Mouse (Mus musculus) myocyte (in vitro differentiated cells): Measurements from ENCODE around the gene Saxo2. TPM values are rescaled to one million over a fixed set of nuclear protein-coding genes. Genes with fewer than 3 reads are reported as not detected.

Experiments
- H3K27me3 ChIP-seq: one replicate; pipeline ENCODE4 v1.6.1; 2011; ENCODE audit not compliant: control insufficient read depth, insufficient read depth, insufficient read length
- H3K36me3 ChIP-seq: one replicate; pipeline ENCODE4 v1.6.1; 2011; ENCODE audit not compliant: control insufficient read depth, insufficient read depth
- H3K4me2 ChIP-seq: one replicate; pipeline ENCODE4 v1.6.1; 2011; ENCODE audit warnings: low read depth, control low read depth
- H3K4me3 ChIP-seq: one replicate; pipeline ENCODE4 v1.5.1; 2011; ENCODE audit warnings: mild to moderate bottlenecking, control low read depth, moderate library complexity
- H3K79me2 ChIP-seq: one replicate; pipeline ENCODE4 v1.6.1; 2011; ENCODE audit not compliant: control insufficient read depth, insufficient read depth
- H3ac ChIP-seq: one replicate; pipeline ENCODE4 v1.6.1; 2011; ENCODE audit not compliant: control insufficient read depth, insufficient read length
- CEBPB ChIP-seq: IDR thresholded peaks from 2 replicates; pipeline ENCODE4 v1.6.1; 2011; ENCODE audit warnings: mild to moderate bottlenecking, moderate library complexity; ENCODE audit not compliant: poor library complexity, insufficient read depth, severe bottlenecking
- E2F4 ChIP-seq: IDR thresholded peaks from one replicate; pipeline ENCODE4 v1.6.1; 2011; ENCODE audit warnings: mild to moderate bottlenecking, control low read depth, moderate library complexity; ENCODE audit not compliant: insufficient read depth
- MAX ChIP-seq: IDR thresholded peaks from one replicate; pipeline ENCODE4 v1.6.1; 2011; ENCODE audit warnings: low read depth, mild to moderate bottlenecking, control low read depth
- MYOD1 ChIP-seq, 3 experiments: IDR thresholded peaks; one replicate each; pipeline ENCODE4 v1.6.1; 2011; ENCODE audit warnings: control low read depth in 2 of 3, low read depth in 2 of 3, mild to moderate bottlenecking in 2 of 3, moderate library complexity in 1 of 3; ENCODE audit not compliant: insufficient read length in 2 of 3, control insufficient read depth in 1 of 3
- MYOG ChIP-seq, 3 experiments: IDR thresholded peaks; one replicate each; pipeline ENCODE4 v1.6.1; 2011; ENCODE audit warnings: control low read depth in 2 of 3, low read depth in 2 of 3, mild to moderate bottlenecking in 2 of 3; ENCODE audit not compliant: insufficient read length in 2 of 3, control insufficient read depth in 1 of 3, insufficient read depth in 1 of 3
- POLR2A ChIP-seq: IDR thresholded peaks from one replicate; pipeline ENCODE4 v1.6.1; 2011; ENCODE audit warnings: low read depth, mild to moderate bottlenecking, control low read depth, moderate library complexity; ENCODE audit not compliant: insufficient read length
- POLR2AphosphoS2 ChIP-seq: IDR thresholded peaks from one replicate; pipeline ENCODE4 v1.6.1; 2011; ENCODE audit warnings: low read depth, control low read depth; ENCODE audit not compliant: insufficient read length
- REST ChIP-seq: IDR thresholded peaks from one replicate; pipeline ENCODE4 v1.6.1; 2011; ENCODE audit warnings: mild to moderate bottlenecking, control low read depth, moderate library complexity; ENCODE audit not compliant: insufficient read depth, insufficient read length
- SRF ChIP-seq: IDR thresholded peaks from one replicate; pipeline ENCODE4 v1.6.1; 2011; ENCODE audit warnings: low read depth; ENCODE audit not compliant: control insufficient read depth, insufficient read length
- TCF12 ChIP-seq: IDR thresholded peaks from one replicate; pipeline ENCODE4 v1.6.1; 2011; ENCODE audit warnings: mild to moderate bottlenecking, control low read depth; ENCODE audit not compliant: poor library complexity, insufficient read depth, severe bottlenecking
- TCF3 ChIP-seq: IDR thresholded peaks from one replicate; pipeline ENCODE4 v1.6.1; 2011; ENCODE audit warnings: low read depth, control low read depth; ENCODE audit not compliant: insufficient read length
- USF1 ChIP-seq: IDR thresholded peaks from one replicate; pipeline ENCODE4 v1.6.1; 2011; ENCODE audit warnings: low read depth, mild to moderate bottlenecking, control low read depth, moderate library complexity
- polyA plus RNA-seq: library from polyadenylated mRNA; unstranded; fragments of >200 nt; fragmentation: generic; extraction: Trizol; gene quantifications from one replicate; pipeline ENCODE4 v1.2.1, GENCODE M21; 2012; ENCODE audit warnings: missing spikeins

Gene Saxo2
- polyA plus RNA-seq, 1 experiment: 2.4 TPM

DNA sequence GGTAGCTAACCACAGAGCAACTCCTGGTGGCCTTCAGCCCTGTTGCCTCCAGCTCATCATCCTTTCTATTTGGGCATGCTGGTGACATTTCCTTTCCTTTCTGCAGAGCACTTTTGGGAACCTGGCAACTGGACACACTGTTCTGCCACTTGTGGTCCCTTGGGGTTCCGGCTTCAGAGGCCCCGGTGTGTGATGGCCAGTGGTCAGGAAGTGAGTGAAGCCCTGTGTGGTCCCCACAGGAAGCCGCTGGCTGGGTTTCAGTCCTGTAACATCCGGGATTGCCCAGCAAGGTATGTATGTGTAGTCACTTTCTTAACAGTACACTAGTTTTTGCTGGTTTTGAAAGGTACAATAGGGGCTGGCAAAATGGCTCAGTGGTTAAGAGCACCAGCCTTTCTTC lies 46.3 kb downstream of the Saxo2 start:
- Histone ChIP-seq H3K36me3 (no peaks in the 10 kb centered on the region), H3K27me3 (no peaks in the 10 kb centered on the region), H3K4me3 (no peak overlapping the region), H3ac (no peak overlapping the region), H3K79me2 (no peaks in the 10 kb centered on the region), H3K4me2 (no peak overlapping the region)
- TF ChIP-seq MYOD1 (IDR thresholded peaks at IDR 0.05; ENCODE audit: control insufficient read depth in 1 of 3, insufficient read length in 2 of 3, low read depth in 2 of 3) (no peak), POLR2A (no peak), USF1 (no peak), TCF3 (no peak), MAX (no peak), POLR2AphosphoS2 (no peak), CEBPB (no peak), E2F4 (no peak), REST (no peak), SRF (no peak), MYOG (IDR thresholded peaks at IDR 0.05; ENCODE audit: control insufficient read depth in 1 of 3, insufficient read depth in 1 of 3, insufficient read length in 2 of 3, low read depth in 2 of 3) (no peak), TCF12 (no peak)

DNA sequence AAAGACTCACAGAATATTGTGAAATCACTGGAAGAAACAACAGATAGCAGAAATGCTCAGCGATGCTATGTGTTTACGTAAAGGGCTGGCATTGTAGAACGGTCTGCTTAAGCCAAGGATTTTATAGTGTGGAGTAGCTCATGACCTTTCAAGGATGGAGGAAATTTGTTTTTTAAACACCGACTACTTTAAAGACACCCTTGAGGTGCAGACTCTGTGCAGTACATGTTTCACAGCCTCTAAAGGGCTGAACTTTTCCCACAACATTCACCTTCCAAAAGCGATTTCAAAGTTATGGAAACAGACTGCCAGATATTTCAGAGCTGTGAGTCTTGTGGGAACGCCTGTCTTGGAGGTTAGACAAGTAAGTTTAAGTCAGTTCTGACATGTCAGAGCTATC lies 57.4 kb downstream of the Saxo2 start:
- Histone ChIP-seq H3K79me2 (no peaks in the 10 kb centered on the region), H3K36me3 (no peaks in the 10 kb centered on the region)

More for the DNA sequence above, 57.4 kb downstream of the Saxo2 start:
- no peak overlapping the region for H3K4me3 ChIP-seq
- TF ChIP-seq E2F4: no peak
- TF ChIP-seq POLR2AphosphoS2: no peak
- no peak for TF ChIP-seq MYOG (IDR thresholded peaks at IDR 0.05; ENCODE audit: control insufficient read depth in 1 of 3, insufficient read depth in 1 of 3, insufficient read length in 2 of 3, low read depth in 2 of 3)
- TF ChIP-seq TCF3: no peak
- no peak for TF ChIP-seq CEBPB
- TF ChIP-seq MYOD1 (IDR thresholded peaks at IDR 0.05; ENCODE audit: control insufficient read depth in 1 of 3, insufficient read length in 2 of 3, low read depth in 2 of 3): no peak
- TF ChIP-seq REST: no peak
- H3K27me3 ChIP-seq: no peaks in the 10 kb centered on the region
- H3K4me2 ChIP-seq: no peak overlapping the region
- H3ac ChIP-seq: no peak overlapping the region

Other genes starting within 250 kb of the Saxo2 start
- 8.2 TPM for gene Efl1, start 86 bp upstream of the Saxo2 start, polyA plus RNA-seq
- gene Mex3b, start 218.8 kb upstream of the Saxo2 start, polyA plus RNA-seq: 9.9 TPM